Mouse (Mus musculus): Measurements from ENCODE around the gene Nucb1. TPM values are rescaled to one million over a fixed set of nuclear protein-coding genes. Genes with fewer than 3 reads are reported as not detected.

Gene Nucb1
- 110 and 113 TPM in 2 replicates for polyA plus RNA-seq (2014; fragmentation: Nextera tagmentation; extraction: Ambion mirVana)

DNA sequence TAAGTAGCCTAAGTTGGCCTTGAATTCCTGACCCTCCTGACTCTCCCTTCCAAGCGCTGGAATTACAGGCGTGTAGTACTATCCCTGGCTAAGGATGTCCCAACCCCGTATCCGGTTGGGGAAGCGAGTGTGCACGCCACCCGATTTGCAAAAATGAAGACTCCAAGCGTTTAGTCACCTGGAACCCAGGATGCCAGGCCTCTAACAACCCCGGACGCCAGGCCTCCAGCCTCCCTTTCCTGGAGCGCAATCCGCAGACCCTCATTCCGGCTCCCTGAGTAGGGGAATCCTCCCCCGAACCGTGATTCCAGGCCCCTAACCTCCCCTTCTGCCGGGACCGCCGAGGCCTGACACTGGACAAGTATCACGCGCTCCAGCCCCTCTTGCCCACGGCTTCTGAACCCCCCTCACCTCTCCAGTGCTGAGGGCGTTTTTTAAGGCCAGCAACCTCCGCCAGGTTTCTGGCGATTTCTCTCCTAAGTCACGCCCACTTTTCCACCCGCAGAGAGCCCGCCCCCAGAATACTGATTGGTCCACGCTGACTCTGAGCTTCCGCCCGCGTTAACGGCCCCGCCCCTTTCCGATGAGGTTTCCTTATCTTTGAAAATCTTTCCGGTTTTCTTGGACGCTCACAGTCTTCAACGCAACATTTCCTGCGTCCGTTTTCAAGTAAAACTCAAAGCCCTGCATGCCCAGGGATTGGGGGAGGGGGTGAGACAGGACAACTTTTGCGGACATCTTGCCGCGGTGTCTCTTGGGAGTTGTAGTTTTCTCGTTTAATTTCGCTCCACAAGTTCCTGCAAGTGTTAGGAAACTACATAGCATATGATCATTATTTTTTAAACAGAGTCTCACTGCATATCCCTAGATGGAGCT is at the start of gene Nucb1:
Nucb1 (minus strand) TSS at position 495 of the 876 bp plus-strand sequence.
- Histone ChIP-seq H3K27ac (ENCODE audit: low read depth, low read length) (peak within 1 kb of the TSS; percentile 78), H3K4me3 (ENCODE audit: low read depth, low read length) (peak within 1 kb of the TSS; percentile 52), H3K9me3 (ENCODE audit: control insufficient read depth, low read length) (no peaks in the 10 kb centered on the region), H3K36me3 (ENCODE audit: control insufficient read depth, insufficient read depth, low read length) (no peaks in the 10 kb centered on the region), H3K27me3 (ENCODE audit: control insufficient read depth, insufficient read depth, low read length) (no peaks in the 10 kb centered on the region), H3K4me2 (ENCODE audit: low read depth) (peak within 1 kb of the TSS; percentile 55), H3K9ac (ENCODE audit: low read length) (peak within 1 kb of the TSS; percentile 53), H3K4me1 (ENCODE audit: control insufficient read depth, insufficient read depth, low read length) (peaks cover 6% of the 10 kb centered on the region; the same call in 1 of the 2 replicates)
- WGBS, result under 1% methylated on average over 44 of the region's 44 CpGs
- peak; percentile 94 for DNase-seq (ENCODE audit: low spot score)
- peak; percentile 81 for ATAC-seq (ENCODE audit: insufficient read depth, low FRiP score, low TSS enrichment)

GRCm38 (mm10) chr7:45558907-45559306 is 48.7 kb upstream of the Nucb1 start:
- Histone ChIP-seq H3K36me3 (ENCODE audit: control insufficient read depth, insufficient read depth, low read length) (no peaks in the 10 kb centered on the region), H3K27me3 (ENCODE audit: control insufficient read depth, insufficient read depth, low read length) (no peaks in the 10 kb centered on the region), H3K4me3 (ENCODE audit: low read depth, low read length) (no peak overlapping the region), H3K4me1 (ENCODE audit: control insufficient read depth, insufficient read depth, low read length) (no peaks in the 10 kb centered on the region), H3K9me3 (ENCODE audit: control insufficient read depth, low read length) (no peaks in the 10 kb centered on the region), H3K9ac (ENCODE audit: low read length) (no peak overlapping the region), H3K27ac (ENCODE audit: low read depth, low read length) (no peak overlapping the region), H3K4me2 (ENCODE audit: low read depth) (no peak overlapping the region)
- ATAC-seq (ENCODE audit: insufficient read depth, low FRiP score, low TSS enrichment) (no peak), DNase-seq (ENCODE audit: low spot score) (no peak)
- 62% methylated on average over 6 of the region's 6 CpGs for WGBS

DNA sequence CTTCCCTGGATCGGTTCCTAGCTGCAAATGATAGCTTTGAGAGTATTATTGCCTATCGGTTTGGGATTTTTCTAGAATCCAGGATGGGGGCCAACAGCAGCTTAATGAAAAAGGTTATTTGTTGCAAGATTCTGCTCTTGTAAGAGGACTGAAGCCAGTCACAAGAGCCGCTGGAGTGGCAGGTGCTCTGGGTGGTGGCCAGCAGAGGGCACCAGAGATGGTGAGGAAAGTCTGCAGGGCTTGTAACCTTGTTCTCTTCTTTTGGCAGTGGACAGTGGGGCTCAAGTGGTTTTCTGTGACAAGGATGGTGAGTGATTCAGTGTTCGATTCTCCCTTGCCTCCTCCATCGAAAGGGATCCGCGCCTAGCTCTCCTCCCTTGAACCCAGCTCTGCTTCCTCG is 45.6 kb upstream of the Nucb1 start:
- Histone ChIP-seq H3K4me1 (ENCODE audit: control insufficient read depth, insufficient read depth, low read length) (no peaks in the 10 kb centered on the region), H3K9ac (ENCODE audit: low read length) (no peak overlapping the region), H3K4me2 (ENCODE audit: low read depth) (no peak overlapping the region), H3K9me3 (ENCODE audit: control insufficient read depth, low read length) (no peaks in the 10 kb centered on the region), H3K4me3 (ENCODE audit: low read depth, low read length) (no peak overlapping the region), H3K36me3 (ENCODE audit: control insufficient read depth, insufficient read depth, low read length) (no peaks in the 10 kb centered on the region), H3K27ac (ENCODE audit: low read depth, low read length) (no peak overlapping the region), H3K27me3 (ENCODE audit: control insufficient read depth, insufficient read depth, low read length) (no peaks in the 10 kb centered on the region)
- DNase-seq (ENCODE audit: low spot score) (peak; percentile 83), ATAC-seq (ENCODE audit: insufficient read depth, low FRiP score, low TSS enrichment) (no peak)
- WGBS, result 28% methylated on average over 8 of the region's 8 CpGs

DNA sequence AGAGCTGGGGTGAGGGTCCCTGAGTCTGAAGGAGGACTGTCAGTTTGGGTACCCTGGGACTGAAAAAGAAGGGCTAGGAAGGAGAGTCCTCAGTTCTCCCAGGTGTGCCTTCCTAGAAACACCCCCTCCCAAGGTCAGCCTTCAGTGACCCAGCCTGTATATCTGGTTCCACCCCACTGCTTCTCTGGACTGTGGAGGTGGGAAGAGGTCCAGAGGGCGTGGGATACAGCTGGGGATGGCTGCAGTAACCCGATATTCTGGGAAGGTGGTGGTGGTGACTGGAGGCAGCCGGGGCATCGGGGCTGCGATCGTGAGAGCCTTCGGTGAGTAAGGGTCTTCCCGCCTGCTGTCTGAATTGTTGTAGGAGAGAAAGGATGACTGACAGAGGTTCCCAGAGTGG is 44.5 kb upstream of the Nucb1 start, which contains the start of gene Hsd17b14:
Hsd17b14 (plus strand) TSS at position 150 of the 400 bp plus-strand sequence.
- Histone ChIP-seq H3K4me1 (ENCODE audit: control insufficient read depth, insufficient read depth, low read length) (no peaks in the 10 kb centered on the region), H3K9ac (ENCODE audit: low read length) (no peak within 1 kb of the TSS), H3K27ac (ENCODE audit: low read depth, low read length) (no peak within 1 kb of the TSS), H3K27me3 (ENCODE audit: control insufficient read depth, insufficient read depth, low read length) (no peaks in the 10 kb centered on the region), H3K9me3 (ENCODE audit: control insufficient read depth, low read length) (no peaks in the 10 kb centered on the region), H3K36me3 (ENCODE audit: control insufficient read depth, insufficient read depth, low read length) (no peaks in the 10 kb centered on the region), H3K4me3 (ENCODE audit: low read depth, low read length) (no peak within 1 kb of the TSS), H3K4me2 (ENCODE audit: low read depth) (no peak within 1 kb of the TSS)
- ATAC-seq (ENCODE audit: insufficient read depth, low FRiP score, low TSS enrichment), result no peak
- WGBS, result 40% methylated on average over 8 of the region's 8 CpGs
- no peak for DNase-seq (ENCODE audit: low spot score)

GRCm38 (mm10) chr7:45553990-45554389 is 43.8 kb upstream of the Nucb1 start:
- Histone ChIP-seq H3K4me1 (ENCODE audit: control insufficient read depth, insufficient read depth, low read length) (no peaks in the 10 kb centered on the region), H3K27ac (ENCODE audit: low read depth, low read length) (no peak overlapping the region), H3K4me2 (ENCODE audit: low read depth) (no peak overlapping the region), H3K4me3 (ENCODE audit: low read depth, low read length) (no peak overlapping the region), H3K36me3 (ENCODE audit: control insufficient read depth, insufficient read depth, low read length) (no peaks in the 10 kb centered on the region), H3K9me3 (ENCODE audit: control insufficient read depth, low read length) (no peaks in the 10 kb centered on the region), H3K9ac (ENCODE audit: low read length) (no peak overlapping the region), H3K27me3 (ENCODE audit: control insufficient read depth, insufficient read depth, low read length) (no peaks in the 10 kb centered on the region)
- 92% methylated on average over 2 of the region's 2 CpGs for WGBS
- ATAC-seq (ENCODE audit: insufficient read depth, low FRiP score, low TSS enrichment) (no peak), DNase-seq (ENCODE audit: low spot score) (no peak)

DNA sequence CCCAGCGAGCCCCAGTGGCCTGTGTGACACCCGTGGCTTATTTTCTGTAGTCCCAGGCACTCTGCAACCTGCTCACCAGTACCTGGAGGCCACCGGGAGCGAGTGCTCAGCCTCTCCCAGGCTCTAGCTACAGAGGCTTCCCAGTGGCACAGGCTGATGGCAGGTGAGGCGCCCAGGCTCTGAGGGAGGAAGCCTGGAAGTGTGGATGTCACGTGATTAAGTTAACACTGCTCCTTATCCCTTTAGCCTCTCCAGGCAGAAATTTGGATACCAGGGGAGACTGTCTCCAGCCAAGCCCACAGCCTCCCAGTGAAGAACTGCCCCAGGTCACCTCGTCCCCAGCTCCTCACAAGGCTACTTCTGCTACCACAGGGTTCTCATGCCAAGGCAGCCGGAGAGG is 43.3 kb upstream of the Nucb1 start:
- 67% methylated on average over 8 of the region's 8 CpGs for WGBS
- H3K36me3 ChIP-seq (ENCODE audit: control insufficient read depth, insufficient read depth, low read length), result no peaks in the 10 kb centered on the region
- no peaks in the 10 kb centered on the region for H3K27me3 ChIP-seq (ENCODE audit: control insufficient read depth, insufficient read depth, low read length)
- DNase-seq (ENCODE audit: low spot score) (no peak), ATAC-seq (ENCODE audit: insufficient read depth, low FRiP score, low TSS enrichment) (no peak)
- H3K4me1 ChIP-seq (ENCODE audit: control insufficient read depth, insufficient read depth, low read length), result no peaks in the 10 kb centered on the region
- H3K27ac ChIP-seq (ENCODE audit: low read depth, low read length), result no peak overlapping the region
- no peak overlapping the region for H3K4me3 ChIP-seq (ENCODE audit: low read depth, low read length)
- H3K4me2 ChIP-seq (ENCODE audit: low read depth), result no peak overlapping the region
- H3K9me3 ChIP-seq (ENCODE audit: control insufficient read depth, low read length), result no peaks in the 10 kb centered on the region
- H3K9ac ChIP-seq (ENCODE audit: low read length), result no peak overlapping the region

DNA sequence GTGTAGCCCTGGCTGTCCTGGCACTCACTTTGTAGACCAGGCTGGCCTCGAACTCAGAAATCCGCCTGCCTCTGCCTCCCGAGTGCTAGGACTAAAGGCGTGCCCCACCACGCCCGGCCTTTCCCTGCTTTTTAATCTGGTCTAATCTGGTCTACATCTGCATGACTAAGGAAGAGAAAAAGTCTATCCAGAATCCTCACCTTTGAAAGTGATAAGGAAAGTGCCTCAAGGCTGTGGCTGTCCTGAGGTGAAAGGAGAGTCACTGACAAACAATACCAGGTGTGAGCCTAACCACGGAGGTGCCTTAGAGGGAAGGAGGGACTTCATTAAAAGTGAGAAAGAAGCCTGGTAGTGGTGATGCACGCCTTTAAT is 41.3 kb upstream of the Nucb1 start:
- Histone ChIP-seq H3K9ac (ENCODE audit: low read length) (no peak overlapping the region), H3K4me2 (ENCODE audit: low read depth) (no peak overlapping the region), H3K27me3 (ENCODE audit: control insufficient read depth, insufficient read depth, low read length) (no peaks in the 10 kb centered on the region), H3K27ac (ENCODE audit: low read depth, low read length) (no peak overlapping the region), H3K36me3 (ENCODE audit: control insufficient read depth, insufficient read depth, low read length) (no peaks in the 10 kb centered on the region), H3K9me3 (ENCODE audit: control insufficient read depth, low read length) (no peaks in the 10 kb centered on the region), H3K4me3 (ENCODE audit: low read depth, low read length) (no peak overlapping the region), H3K4me1 (ENCODE audit: control insufficient read depth, insufficient read depth, low read length) (no peaks in the 10 kb centered on the region)
- DNase-seq (ENCODE audit: low spot score), result no peak
- no peak for ATAC-seq (ENCODE audit: insufficient read depth, low FRiP score, low TSS enrichment)
- 83% methylated on average over 8 of the region's 8 CpGs for WGBS

DNA sequence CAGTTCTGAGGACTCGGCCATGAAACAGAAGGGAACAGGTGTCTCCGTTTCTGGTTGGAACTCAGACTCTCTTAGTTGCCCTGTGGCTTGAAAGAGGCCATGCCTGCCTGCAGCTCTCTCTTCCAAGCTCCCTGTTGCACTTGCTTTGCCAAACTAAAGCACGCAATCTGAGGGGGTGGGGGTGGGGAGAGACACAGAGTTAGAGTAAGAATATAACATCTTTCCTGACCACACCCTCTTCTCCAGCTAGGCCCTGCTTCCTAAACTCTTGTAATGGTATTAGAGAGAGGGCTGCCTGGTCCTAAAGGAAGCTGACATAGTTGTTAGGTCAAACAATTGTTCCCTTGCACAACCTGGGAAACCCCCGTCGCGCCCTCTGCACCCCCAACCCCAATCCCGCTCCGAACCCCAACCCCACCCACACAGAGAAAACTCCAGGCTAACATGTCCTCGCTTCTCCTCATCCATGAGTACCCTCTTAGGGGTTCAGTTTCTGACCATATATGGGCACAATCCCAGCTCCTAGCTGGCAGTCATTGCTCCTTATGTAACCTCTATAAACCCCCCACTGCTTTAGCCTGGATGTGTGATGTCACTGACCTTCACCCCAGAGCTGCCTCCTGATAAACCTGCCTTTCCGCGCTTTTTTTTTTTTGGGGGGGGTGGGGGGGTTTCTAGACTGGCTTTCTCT is 40.8 kb upstream of the Nucb1 start:
- H3K4me2 ChIP-seq (ENCODE audit: low read depth), result no peak overlapping the region
- no peak overlapping the region for H3K9ac ChIP-seq (ENCODE audit: low read length)
- H3K9me3 ChIP-seq (ENCODE audit: control insufficient read depth, low read length), result no peaks in the 10 kb centered on the region
- H3K27me3 ChIP-seq (ENCODE audit: control insufficient read depth, insufficient read depth, low read length), result no peaks in the 10 kb centered on the region
- DNase-seq (ENCODE audit: low spot score) (no peak), ATAC-seq (ENCODE audit: insufficient read depth, low FRiP score, low TSS enrichment) (no peak)
- 77% methylated on average over 11 of the region's 11 CpGs for WGBS
- H3K4me1 ChIP-seq (ENCODE audit: control insufficient read depth, insufficient read depth, low read length), result no peaks in the 10 kb centered on the region
- no peak overlapping the region for H3K4me3 ChIP-seq (ENCODE audit: low read depth, low read length)
- H3K27ac ChIP-seq (ENCODE audit: low read depth, low read length), result no peak overlapping the region
- H3K36me3 ChIP-seq (ENCODE audit: control insufficient read depth, insufficient read depth, low read length), result no peaks in the 10 kb centered on the region

Measured in neural tube, embryonic 11.5 days (tissue).